9 mouse cellular contexts compared by ENCODE assay signal in genomic region chr5:123974616-123975111, GRCm38 (mm10). TPM values are rescaled to one million over a fixed set of nuclear protein-coding genes. Genes with fewer than 3 reads are reported as not detected.
DNase-seq lines count a peak whose midpoint lies in the region; ATAC-seq and TF ChIP-seq lines count a peak whose summit lies in the region.
"Had no signal": no experiment of that assay in that cellular context is flagged by ENCODE, and none has a peak within 500 bp of the region (broad histone marks: within the 10 kb centered on the region; RNA-seq: fewer than 3 reads in every experiment).

No protein-coding gene starts in this region.

- 22% methylated on average over 11 of the region's 11 CpGs for WGBS in hindbrain, embryonic 14.5 days
- WGBS in lung, embryonic 14.5 days = 22% methylated on average over 11 of the region's 11 CpGs

- H3K27me3 ChIP-seq in hindbrain, embryonic 14.5 days (ENCODE audit: control insufficient read depth, insufficient read depth, low read length) = peaks cover 9% of the 10 kb centered on the region
- H3K27me3 ChIP-seq in lung, embryonic 14.5 days (ENCODE audit: insufficient read depth, low read length) = peaks cover 23% of the 10 kb centered on the region
- H3K27me3 ChIP-seq: Patski had no signal

- peak overlapping the region; percentile 83 for H3K4me2 ChIP-seq in hindbrain, embryonic 14.5 days (replicated peaks)
- peak overlapping the region; percentile 94 for H3K4me2 ChIP-seq in lung, embryonic 14.5 days

- intact Hi-C loops in heart, postnatal 25 days (cut with DNase I) = no loop called here

- no peaks in the 10 kb centered on the region for H3K9me3 ChIP-seq in hindbrain, embryonic 14.5 days (ENCODE audit: control insufficient read depth, low read length)
- H3K9me3 ChIP-seq in lung, embryonic 14.5 days (ENCODE audit: low read depth, low read length) = no peaks in the 10 kb centered on the region

- DNase-seq in heart, adult 11 months = peak; percentile 90
- no peak for DNase-seq in heart, postnatal 25 days (ENCODE audit: low spot score)
- peak; percentile 37 for DNase-seq in hindbrain, embryonic 14.5 days (ENCODE audit: low spot score)
- no peak for DNase-seq in lung, embryonic 14.5 days
- peak; percentile 35 for DNase-seq in skeletal muscle tissue, adult 2 months (ENCODE audit: low read depth, low spot score)
- DNase-seq in adrenal gland, postnatal 10 days = no peak
- no peak for DNase-seq in frontal cortex, postnatal 10 days (ENCODE audit: low spot score in 2 of 2)

- TF ChIP-seq CTCF in bone marrow macrophage, adult 2 months (IDR thresholded peaks at IDR 0.05; ENCODE audit: low read depth, low read length) = no peak
- TF ChIP-seq CTCF in lung, embryonic 14.5 days (IDR thresholded peaks at IDR 0.05; ENCODE audit: low read depth) = no peak

- peak overlapping the region; percentile 20; the same call in 1 of the 2 replicates for H3K4me3 ChIP-seq in bone marrow macrophage, adult 2 months (ENCODE audit: insufficient read depth, low read length)
- H3K4me3 ChIP-seq in hindbrain, embryonic 14.5 days (replicated peaks; ENCODE audit: low read length) = peak overlapping the region; percentile 73
- H3K4me3 ChIP-seq in lung, embryonic 14.5 days (ENCODE audit: low read depth, low read length) = peak overlapping the region; percentile 71

- no peak overlapping the region for H3K27ac ChIP-seq in bone marrow macrophage, adult 2 months (ENCODE audit: insufficient read depth, low read depth, low read length)
- H3K27ac ChIP-seq in hindbrain, embryonic 14.5 days = no peak overlapping the region
- H3K27ac ChIP-seq in lung, embryonic 14.5 days (ENCODE audit: low read depth) = no peak overlapping the region

- H3K9ac ChIP-seq in hindbrain, embryonic 14.5 days = peak overlapping the region; percentile 85
- no peak overlapping the region for H3K9ac ChIP-seq in lung, embryonic 14.5 days

- H3K36me3 ChIP-seq in hindbrain, embryonic 14.5 days (replicated peaks; ENCODE audit: control insufficient read depth, insufficient read depth) = no peaks in the 10 kb centered on the region
- H3K36me3 ChIP-seq in lung, embryonic 14.5 days (ENCODE audit: insufficient read depth) = no peaks in the 10 kb centered on the region

- H3K4me1 ChIP-seq in bone marrow macrophage, adult 2 months (ENCODE audit: control insufficient read depth, insufficient read depth, low read length) = no peaks in the 10 kb centered on the region
- peaks cover 24% of the 10 kb centered on the region for H3K4me1 ChIP-seq in hindbrain, embryonic 14.5 days (replicated peaks; ENCODE audit: control insufficient read depth, insufficient read depth, low read length)
- H3K4me1 ChIP-seq in lung, embryonic 14.5 days (ENCODE audit: insufficient read depth) = no peaks in the 10 kb centered on the region; the same call in 1 of the 2 replicates

- no peak for TF ChIP-seq POLR2A in bone marrow macrophage, adult 2 months (IDR thresholded peaks at IDR 0.05; ENCODE audit: borderline replicate concordance, low read depth, low read length)

- no peak for ATAC-seq in hindbrain, embryonic 14.5 days (ENCODE audit: low FRiP score)
- ATAC-seq in lung, embryonic 14.5 days (ENCODE audit: insufficient read depth) = no peak

RNA-seq across cellular contexts. Expression of gene Hip1r, which starts 1.2 kb away (rescaled TPM):
- total RNA-seq in heart, postnatal 25 days (2021) = 10 to 100 TPM; 13.4 to 19.0 TPM
- 0.51 and 0.64 TPM in 2 replicates for polyA plus RNA-seq in bone marrow macrophage, adult 2 months (2012; ENCODE audit: insufficient read depth, insufficient read length, missing spikeins)
- 22.4 and 27.9 TPM in 2 replicates for polyA plus RNA-seq in hindbrain, embryonic 14.5 days (2014; fragmentation: Nextera tagmentation; extraction: Ambion mirVana)
- polyA plus RNA-seq in lung, embryonic 14.5 days (2014; fragmentation: Nextera tagmentation; extraction: Ambion mirVana) = 9.1 and 9.3 TPM in 2 replicates
- total RNA-seq in adrenal gland, postnatal 10 days (2021) = 10 to 100 TPM; 18.2 to 22.5 TPM

RNA-seq across cellular contexts. Expression of gene Ccdc62, which starts 44.2 kb away (rescaled TPM):
- 1 to 10 TPM; 1.3 to 2.1 TPM for total RNA-seq in heart, postnatal 25 days (2021)
- polyA plus RNA-seq in bone marrow macrophage, adult 2 months (2012; ENCODE audit: insufficient read depth, insufficient read length, missing spikeins) = 1.2 and 3.3 TPM in 2 replicates
- polyA plus RNA-seq in hindbrain, embryonic 14.5 days (2014; fragmentation: Nextera tagmentation; extraction: Ambion mirVana) = 5.2 and 5.5 TPM in 2 replicates
- 8.3 and 9.3 TPM in 2 replicates for polyA plus RNA-seq in lung, embryonic 14.5 days (2014; fragmentation: Nextera tagmentation; extraction: Ambion mirVana)
- total RNA-seq in adrenal gland, postnatal 10 days (2021) = 1 to 10 TPM; 3.2 to 7.6 TPM

RNA-seq across cellular contexts. Expression of gene Gm43518, which starts 47.4 kb away (rescaled TPM):
- total RNA-seq in heart, postnatal 25 days (2021) = under 1 TPM in 1 of 2 experiments, not detected in 1; 0.50 TPM
- not detected in 2 replicates for polyA plus RNA-seq in bone marrow macrophage, adult 2 months (2012; ENCODE audit: insufficient read depth, insufficient read length, missing spikeins)
- polyA plus RNA-seq in hindbrain, embryonic 14.5 days (2014; fragmentation: Nextera tagmentation; extraction: Ambion mirVana) = 2.3 and 2.6 TPM in 2 replicates
- polyA plus RNA-seq in lung, embryonic 14.5 days (2014; fragmentation: Nextera tagmentation; extraction: Ambion mirVana) = 0.95 and 1.4 TPM in 2 replicates
- total RNA-seq in adrenal gland, postnatal 10 days (2021) = not detected

RNA-seq across cellular contexts. Expression of gene Vps37b, which starts 57.4 kb away (rescaled TPM):
- 10 to 100 TPM; 18.2 to 18.6 TPM for total RNA-seq in heart, postnatal 25 days (2021)
- polyA plus RNA-seq in bone marrow macrophage, adult 2 months (2012; ENCODE audit: insufficient read depth, insufficient read length, missing spikeins) = 16.8 and 18.2 TPM in 2 replicates
- 59.5 and 61.7 TPM in 2 replicates for polyA plus RNA-seq in hindbrain, embryonic 14.5 days (2014; fragmentation: Nextera tagmentation; extraction: Ambion mirVana)
- 34.8 and 39.3 TPM in 2 replicates for polyA plus RNA-seq in lung, embryonic 14.5 days (2014; fragmentation: Nextera tagmentation; extraction: Ambion mirVana)
- 10 to 100 TPM; 41.1 to 58.1 TPM for total RNA-seq in adrenal gland, postnatal 10 days (2021)

Comparison
In these comparisons a context has a peak if more than half of its experiments do, and no peak if none do; other contexts are left out.
1. DNase-seq: peak in heart, adult 11 months (single experiment), hindbrain, embryonic 14.5 days (single experiment) and skeletal muscle tissue, adult 2 months (single experiment); none in heart, postnatal 25 days (single experiment), lung, embryonic 14.5 days (single experiment), adrenal gland, postnatal 10 days (single experiment) and frontal cortex, postnatal 10 days (0 of 2).
2. H3K4me3 ChIP-seq: peak in every context shown above with its lines; median percentile 73 in hindbrain, embryonic 14.5 days; 71 in lung, embryonic 14.5 days; 20 in bone marrow macrophage, adult 2 months.